Mouse (Mus musculus) gastrocnemius, postnatal 25 days (tissue): ENCODE measurements around the gene Ntrk2. TPM values are rescaled to one million over a fixed set of nuclear protein-coding genes. Genes with fewer than 3 reads are reported as not detected.

Experiments used
- DNase-seq: peaks from one replicate; pipeline ENCODE4 v3.0.0; 2022
- total RNA-seq, 2 experiments: library from RNA; stranded (reverse); gene quantifications; 1 replicate in 1 of 2; 2 replicates in 1 of 2; pipeline ENCODE4 v1.2.3; 2021

Ntrk2 gene
- total RNA-seq, 2 experiments from 2014 or later, result 3.3 to 9.0 TPM

DNA sequence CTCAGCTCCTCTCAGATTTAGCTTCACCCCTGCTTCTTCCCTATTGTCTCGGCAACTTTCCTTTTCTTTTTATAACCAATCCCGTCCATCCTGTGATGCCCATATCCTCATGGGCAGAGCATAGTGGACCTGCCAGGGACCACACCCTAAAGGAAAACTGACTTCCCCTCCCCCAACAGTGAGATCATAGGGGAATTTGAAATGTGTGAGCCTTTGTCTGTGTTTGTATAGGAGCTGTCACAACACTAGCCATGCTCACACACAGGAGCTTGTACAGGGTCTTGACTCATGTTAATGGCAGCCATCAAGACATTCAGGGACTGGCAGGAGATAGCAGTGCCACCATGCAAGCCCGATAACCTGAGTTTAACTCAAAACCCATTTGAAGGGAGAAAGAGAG is 118.1 kb downstream of the Ntrk2 start:
- no peak for DNase-seq

GRCm38 (mm10) chr13:58927186-58927585 is 120.8 kb downstream of the Ntrk2 start:
- peak; percentile 24 for DNase-seq

DNA sequence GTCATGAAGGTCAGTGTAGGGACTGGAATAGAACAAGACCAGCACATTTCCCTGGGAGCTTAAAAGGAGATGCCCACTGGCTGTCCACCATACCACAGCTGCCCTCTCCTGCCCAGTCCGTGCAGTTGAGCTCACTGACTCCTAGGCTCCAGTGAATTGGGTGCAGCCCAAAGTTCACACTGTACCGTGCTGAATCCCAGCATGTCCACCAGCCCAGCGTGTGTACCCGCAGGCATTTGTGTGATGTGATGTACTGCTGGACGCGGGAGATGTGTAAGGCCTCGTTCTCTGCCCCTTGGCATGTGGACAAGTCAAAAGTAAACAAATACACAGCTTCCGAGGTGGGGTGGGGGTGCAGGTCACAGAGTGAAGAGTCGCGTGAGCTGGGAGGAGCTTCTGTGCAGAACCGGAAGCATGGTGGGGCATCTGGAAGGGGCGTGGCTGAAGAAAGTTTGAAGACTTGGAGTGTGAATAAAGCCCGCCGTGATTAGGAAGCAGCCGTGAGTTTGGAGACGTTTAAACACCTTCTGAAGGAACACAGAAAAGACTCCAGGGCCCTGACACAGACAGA is 121.4 kb downstream of the Ntrk2 start:
- DNase-seq, result no peak

GRCm38 (mm10) chr13:58928668-58929436 is 122.5 kb downstream of the Ntrk2 start:
- no peak for DNase-seq

GRCm38 (mm10) chr13:58930161-58930560 is 123.8 kb downstream of the Ntrk2 start:
- no peak for DNase-seq

- DNase-seq, result no peak
Observed at GRCm38 (mm10) chr13:58933126-58933525, 126.8 kb downstream of the Ntrk2 start.

DNA sequence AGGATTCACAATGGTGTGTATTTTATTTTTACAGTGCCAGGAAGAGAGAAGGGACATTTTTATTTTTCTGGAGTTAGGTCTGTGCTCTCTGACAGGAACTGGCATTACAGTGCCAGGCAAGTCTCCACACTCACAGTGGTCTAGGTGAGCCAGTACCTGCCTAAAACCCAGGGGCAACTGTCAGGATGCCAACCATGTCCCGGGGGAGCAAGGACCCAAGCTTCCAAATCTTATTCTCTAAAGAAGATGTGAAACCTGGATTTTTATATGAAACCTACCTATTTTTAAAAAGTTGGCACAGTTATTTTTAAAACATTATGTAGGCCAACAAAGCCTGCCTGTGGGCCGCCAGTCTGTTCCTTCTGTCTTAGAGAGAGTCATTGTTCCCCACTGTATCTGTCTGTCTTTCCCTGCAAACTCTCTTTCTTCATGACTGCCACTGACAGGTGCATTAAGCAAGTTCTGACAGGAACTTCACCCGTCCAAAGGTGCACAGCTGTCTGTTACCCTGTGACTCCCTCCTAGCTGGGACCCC is 128.3 kb downstream of the Ntrk2 start:
- DNase-seq, result no peak

DNA sequence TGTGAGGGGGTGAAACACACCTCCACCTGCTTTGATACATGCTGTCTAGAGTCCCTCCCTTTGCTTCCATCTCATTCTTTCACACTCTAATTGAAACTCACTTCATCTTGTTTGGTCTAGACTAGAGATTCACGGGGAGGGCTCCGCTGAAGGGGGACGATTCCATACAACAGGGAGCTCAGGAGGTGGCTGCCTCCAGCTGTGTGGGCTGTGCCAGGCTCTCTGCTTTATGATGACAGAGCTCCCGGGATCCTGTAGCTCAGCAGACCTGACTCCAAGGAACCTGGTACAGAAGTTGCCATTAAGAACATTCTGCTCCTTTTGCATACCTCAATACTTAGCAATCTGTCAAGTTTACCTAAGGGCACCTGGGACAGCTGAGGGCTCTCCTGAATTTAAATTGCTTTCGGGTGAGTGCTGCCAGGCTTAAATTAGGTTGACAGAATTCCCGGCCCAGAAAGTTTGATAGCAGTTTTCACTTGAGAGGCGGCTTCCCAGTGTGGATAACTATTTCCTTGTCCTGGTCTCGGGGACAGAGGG is 129.7 kb downstream of the Ntrk2 start:
- no peak for DNase-seq

- DNase-seq, result no peak
Observed at GRCm38 (mm10) chr13:58937884-58938283, 131.5 kb downstream of the Ntrk2 start.

- no peak for DNase-seq
Observed at GRCm38 (mm10) chr13:58938464-58938863, 132.1 kb downstream of the Ntrk2 start.

DNA sequence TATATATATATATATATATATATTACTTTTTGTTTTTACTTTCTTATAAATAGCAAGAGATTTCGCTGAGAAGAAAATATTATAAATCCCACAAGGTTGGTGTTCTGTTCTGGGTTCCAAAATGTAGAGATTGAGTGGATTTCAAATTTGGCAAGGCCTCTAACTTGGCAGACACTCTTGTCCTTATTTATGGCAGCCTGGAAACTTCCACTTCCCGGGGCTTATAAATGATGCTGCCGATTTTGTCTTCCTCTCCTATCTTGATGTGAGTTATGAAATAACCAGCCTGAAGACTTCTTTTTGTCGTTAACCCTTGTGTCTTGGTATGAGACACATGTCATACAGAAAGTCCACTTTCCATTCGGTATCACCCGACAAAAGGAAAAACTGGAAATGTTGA is 133.8 kb downstream of the Ntrk2 start:
- no peak for DNase-seq

DNA sequence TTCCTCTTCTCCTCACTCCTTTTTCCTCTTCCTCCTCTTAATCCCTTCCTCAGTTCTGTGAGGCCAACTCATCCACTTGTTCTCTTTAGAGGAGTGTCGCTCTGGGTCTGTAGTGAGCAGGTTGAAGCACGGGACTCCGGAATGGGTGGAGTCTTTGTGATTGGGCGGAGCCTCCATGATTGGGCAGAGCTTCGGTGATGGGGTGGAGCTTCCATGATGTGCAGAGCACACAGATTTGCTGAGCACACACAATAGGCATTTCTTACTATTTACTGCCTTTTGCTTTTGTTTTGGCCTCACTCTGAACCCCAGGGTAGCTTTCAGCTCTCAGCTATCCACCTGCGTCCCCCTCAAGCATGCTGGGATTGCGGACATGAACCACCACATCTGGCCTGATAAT is 134.4 kb downstream of the Ntrk2 start:
- DNase-seq, result no peak

- DNase-seq, result no peak
Observed at GRCm38 (mm10) chr13:58945781-58946180, 139.4 kb downstream of the Ntrk2 start.

GRCm38 (mm10) chr13:58946589-58946988 is 140.2 kb downstream of the Ntrk2 start:
- DNase-seq, result no peak

- no peak for DNase-seq
Observed at GRCm38 (mm10) chr13:58947056-58947455, 140.7 kb downstream of the Ntrk2 start.

DNA sequence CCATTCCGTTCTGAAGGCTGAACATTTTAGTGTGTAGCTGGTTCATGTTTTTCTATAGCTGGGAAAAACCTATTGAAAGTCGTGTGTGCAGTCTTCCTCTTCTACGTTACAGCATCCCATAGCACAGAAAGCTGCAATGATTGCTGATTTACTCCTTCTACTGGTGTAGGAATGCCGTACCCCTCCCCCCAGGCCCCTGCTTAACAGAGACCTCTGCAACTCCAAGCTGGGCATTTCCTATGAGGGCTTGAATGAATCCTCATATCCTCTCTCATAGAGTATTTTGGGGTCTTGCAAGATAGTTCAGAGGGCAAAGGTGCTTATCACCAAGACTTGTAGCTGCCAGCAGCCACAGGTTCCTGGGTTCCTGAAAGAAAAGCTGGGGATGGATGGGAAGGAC is 148.0 kb downstream of the Ntrk2 start:
- no peak for DNase-seq

DNA sequence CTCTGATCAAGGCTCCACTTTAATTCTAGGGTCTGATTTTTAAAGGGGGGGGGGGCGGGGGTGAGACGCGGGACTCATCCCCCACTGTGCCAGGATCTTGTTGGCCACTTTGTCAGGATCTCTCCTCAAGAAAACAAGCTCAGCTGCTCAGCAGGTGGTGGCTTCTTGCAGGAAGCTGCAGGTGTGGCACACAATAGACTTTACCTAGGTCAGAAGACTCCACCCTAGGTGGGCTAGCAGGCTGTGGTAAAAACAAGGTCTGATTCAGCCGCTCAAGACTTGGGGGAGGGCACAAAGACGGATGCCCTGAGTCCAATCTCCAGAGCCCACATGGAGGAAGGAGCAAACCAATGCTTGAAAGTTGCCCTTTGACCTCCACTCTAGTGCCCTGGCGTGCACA is 148.4 kb downstream of the Ntrk2 start:
- DNase-seq, result no peak

DNA sequence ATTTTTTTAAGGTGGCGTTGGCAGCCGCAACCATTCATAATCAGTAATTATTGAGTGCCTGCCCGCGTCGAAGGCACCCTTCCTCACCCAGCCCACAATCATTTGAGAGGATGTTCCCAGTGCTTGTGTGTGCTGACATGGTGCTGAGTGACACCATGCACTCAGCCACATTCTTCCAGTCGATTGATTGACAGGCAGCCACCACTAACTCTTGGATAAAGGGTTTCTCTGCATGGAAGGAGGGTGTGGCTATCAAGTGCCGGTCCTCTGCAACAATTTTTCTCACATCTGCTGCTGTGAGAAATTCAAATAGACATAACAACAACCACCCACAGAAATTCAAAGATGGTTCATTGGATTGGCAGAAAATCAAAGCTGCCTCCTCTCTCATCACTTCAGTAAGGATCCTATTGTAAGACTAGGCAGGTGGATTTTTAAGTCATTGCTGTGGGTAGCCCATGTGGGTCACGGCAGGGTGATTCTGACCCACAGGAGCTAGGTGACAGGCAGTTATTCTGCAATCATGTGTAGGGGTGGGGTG is 148.9 kb downstream of the Ntrk2 start:
- no peak for DNase-seq

GRCm38 (mm10) chr13:58958171-58958904 is 152.0 kb downstream of the Ntrk2 start:
- DNase-seq, result no peak

GRCm38 (mm10) chr13:58960321-58960720 is 154.0 kb downstream of the Ntrk2 start:
- no peak for DNase-seq

DNA sequence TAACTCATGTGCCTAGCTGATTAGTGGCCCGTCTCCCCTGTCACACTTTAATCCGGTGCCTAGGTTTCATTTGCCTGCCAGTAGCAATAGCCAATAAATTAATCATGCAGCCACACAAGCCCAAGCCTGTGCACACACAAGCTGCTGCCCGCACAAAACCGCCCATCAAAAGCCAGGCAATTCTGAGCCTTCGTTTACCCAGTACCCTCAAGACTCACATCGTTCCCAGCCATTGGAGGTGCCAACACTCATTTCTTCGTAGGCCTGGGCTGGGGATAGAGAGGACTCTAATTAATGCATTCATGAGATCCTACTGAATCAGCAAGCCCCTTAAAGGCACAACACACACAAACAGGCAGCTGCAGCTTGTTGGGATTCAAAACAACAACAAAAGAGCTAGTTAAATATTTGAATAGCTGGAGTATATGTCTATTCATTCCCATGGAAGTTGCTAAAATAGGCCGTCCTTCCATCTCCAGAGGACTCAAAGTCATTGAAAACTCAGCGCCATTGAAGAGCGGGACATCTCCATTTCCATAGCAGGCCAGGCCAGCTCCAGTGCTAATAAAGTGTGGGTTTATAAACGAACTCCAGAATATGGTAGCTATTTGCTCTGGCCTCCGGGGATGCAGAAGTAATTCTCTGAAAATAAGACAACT is 158.5 kb downstream of the Ntrk2 start:
- DNase-seq, result no peak

- DNase-seq, result no peak
Observed at GRCm38 (mm10) chr13:58965826-58966225, 159.5 kb downstream of the Ntrk2 start.
